Mouse (Mus musculus) cerebellum, adult 11-12 months (tissue): Measurements from ENCODE around the gene Rdm1.

Experiments used
- DNase-seq: peaks from one replicate; pipeline ENCODE4 v3.0.0; 2022

Rdm1 gene

DNA sequence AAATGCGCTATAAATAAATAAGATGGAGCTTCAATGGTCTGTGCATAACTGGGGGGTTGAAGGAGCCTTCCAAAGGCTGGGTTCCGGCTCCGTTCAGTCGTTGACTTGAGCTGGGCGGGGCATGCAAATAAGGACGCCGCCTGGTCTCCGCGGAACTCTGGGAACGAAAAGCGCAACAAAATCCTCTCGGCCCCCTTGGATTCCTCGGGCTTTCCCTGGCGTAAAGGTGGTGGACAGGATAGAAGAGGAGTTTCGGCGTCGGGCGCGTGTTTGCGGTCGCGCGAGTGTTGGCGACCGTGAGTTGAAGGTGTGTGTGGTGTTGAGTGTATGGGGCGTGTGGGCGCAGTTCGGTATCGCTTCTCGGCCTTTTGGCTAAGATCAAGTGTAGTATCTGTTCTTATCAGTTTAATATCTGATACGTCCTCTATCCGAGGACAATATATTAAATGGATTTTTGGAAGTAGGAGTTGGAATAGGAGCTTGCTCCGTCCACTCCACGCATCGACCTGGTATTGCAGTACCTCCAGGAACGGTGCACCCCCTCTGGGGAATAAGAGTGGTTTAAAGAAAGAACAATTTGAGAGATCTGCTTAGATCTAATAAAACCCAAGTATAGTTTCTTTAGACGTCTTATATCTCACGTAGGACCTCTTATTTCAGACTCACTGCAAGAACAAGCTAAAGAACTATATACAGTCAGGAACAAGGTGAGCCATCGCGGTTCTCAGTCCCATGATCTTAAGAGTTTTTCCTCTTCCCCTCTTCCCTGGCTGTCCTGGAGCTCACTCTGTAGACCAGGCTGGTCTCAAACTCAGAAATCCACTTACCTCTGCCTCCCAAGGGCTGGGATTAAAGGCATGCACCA is 31.1 kb downstream of the Rdm1 start:
- DNase-seq, result peak; percentile 80

- peak; percentile 43 for DNase-seq
These were observed 32.0 kb downstream of the Rdm1 start for GRCm38 (mm10) chr11:101658751-101659558.

GRCm38 (mm10) chr11:101661191-101661590 is 34.2 kb downstream of the Rdm1 start:
- no peak for DNase-seq

DNA sequence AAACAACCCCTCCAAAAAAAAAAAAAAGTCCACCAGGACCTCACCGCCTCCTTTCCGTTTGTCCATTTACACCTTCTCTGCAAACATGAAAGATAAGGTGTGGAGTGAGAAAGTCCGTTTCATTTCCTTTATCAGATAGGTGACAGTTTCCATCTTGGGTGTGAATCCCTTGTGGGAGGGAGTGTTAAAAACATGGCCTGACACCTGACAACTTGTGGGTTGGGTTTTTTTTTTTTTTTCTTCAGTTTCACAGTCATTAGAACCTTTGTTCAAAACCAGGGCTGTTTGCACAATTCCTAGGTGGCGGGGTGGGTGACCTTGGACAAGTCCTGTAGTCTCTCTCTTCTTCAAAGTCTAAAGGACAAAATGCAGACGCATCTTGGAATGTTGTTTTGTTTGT is 34.8 kb downstream of the Rdm1 start:
- no peak for DNase-seq

DNA sequence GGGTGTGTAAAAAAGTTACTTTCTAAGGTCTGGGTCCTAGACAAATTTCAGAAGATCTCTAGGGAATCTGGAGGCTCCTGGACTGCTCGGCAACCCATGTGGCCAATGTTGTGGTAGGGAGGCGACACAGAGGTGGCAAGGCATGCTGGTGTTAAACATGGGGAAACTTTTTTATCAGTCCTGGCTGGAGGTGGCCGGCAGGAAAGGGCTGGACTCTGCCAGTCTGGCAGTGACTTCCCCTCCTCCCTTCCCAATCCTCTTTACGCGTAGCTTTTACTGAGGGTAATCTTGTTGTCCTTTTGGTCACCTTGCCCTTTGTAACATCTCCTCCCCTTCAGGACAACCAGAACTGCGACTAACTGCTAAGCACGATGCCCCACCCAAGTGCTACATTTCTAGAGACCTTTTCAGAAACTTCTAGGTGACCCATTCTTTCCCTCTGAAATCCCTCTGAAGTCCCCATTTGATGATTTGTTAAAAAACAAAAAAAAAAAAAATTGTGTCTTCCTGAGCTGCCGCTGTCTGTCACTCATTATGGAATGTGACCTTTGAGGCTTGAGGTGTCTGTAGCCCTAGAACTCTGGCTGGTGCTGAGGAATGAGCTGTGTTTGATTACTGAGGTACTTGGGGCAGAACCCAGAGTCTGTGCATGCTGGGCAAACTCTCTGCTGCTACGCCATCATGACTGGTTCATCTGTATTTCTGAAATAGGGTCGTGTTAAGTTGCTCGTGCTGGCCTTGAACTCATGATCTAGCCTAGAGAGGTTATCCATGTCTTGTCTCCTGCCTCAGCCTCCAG is 36.4 kb downstream of the Rdm1 start:
- DNase-seq, result no peak

DNA sequence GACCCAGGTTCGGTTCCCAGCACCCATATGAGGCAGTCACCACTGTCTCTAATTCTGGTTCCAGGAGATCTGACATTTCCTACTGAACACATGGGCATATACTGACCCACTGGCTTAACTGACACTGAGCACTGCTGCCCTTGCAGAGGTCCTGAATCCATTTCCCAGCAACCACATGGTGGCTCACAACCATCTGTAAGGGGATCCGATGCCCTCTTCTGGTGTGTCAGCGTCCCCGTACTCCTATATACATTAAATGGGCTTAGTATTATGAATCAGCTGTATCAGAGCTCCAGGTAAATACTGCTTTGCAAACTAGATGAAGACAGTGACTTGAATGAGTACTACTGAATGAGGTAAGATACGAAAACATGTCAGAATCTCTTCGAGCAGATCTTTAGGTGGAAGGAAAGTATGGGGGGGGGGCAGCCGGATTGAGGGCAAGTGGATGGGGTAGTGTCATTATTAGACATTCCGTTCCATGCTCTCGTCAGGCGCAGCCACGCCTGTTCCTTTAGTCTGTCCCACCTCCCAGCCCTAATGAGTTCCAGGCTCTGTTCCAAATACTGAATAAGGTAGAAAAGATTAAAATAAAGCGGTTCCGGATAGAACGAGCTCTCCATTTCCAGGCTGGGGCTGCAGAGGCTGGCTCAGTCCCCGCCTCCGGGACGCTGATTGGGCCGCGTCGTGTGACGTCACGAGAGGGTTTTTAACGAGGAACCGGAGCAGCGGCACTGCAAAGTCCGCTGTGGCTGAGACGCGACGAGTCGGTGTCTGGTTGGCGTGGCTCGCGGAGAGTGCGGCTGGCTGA is 38.0 kb downstream of the Rdm1 start, which contains the start of gene Arl4d:
TSS of gene Arl4d (plus strand) at position 717 of the 811 bp plus-strand sequence.
- DNase-seq, result peak; percentile 94

GRCm38 (mm10) chr11:101665636-101665992 is 38.6 kb downstream of the Rdm1 start:
- no peak for DNase-seq

GRCm38 (mm10) chr11:101666626-101667345 is 39.8 kb downstream of the Rdm1 start:
- peak; percentile 39 for DNase-seq

GRCm38 (mm10) chr11:101667871-101668532 is 41.0 kb downstream of the Rdm1 start:
- no peak for DNase-seq

- DNase-seq, result no peak
These were observed 41.7 kb downstream of the Rdm1 start for GRCm38 (mm10) chr11:101668546-101669261.

DNA sequence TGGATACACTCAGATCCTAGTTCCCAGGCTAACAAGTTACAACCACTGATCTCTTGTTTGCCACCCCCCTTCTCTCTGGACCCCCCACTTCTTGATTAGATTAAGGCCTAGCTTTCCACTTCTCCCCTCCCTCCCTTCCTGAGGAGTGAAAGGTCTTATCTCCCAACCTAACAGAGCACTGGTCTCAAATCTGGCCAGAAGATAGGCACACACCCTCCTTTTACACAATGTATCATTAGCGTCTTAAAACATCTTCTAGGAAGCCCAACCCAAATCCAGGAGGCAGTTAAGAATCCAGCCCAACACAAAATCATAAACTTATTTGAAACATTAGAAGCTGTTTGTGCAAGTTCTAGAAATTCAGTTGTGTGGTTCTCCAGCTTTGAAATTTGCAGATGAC is 43.3 kb downstream of the Rdm1 start:
- DNase-seq, result no peak

DNA sequence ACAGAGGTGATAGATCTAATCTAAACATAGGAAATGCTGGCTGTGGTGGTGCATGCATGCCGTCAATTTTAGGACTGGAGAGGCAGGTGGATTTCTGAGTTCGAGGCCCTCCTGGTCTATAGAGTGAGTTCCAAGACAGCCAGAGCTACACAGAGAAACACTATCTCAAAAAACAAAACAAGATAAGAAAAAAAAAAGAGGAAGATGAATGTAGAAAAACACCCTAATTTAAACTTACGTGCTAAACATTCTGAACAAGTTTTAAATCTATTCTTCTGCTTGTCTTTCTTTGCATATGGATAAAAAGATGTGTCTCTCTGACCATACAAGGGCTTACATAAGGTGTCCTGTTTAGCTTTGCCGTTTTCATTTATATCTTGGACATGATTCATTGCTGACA is 44.3 kb downstream of the Rdm1 start:
- DNase-seq, result no peak

- DNase-seq, result no peak
These were observed 46.1 kb downstream of the Rdm1 start for GRCm38 (mm10) chr11:101673010-101673642.

DNA sequence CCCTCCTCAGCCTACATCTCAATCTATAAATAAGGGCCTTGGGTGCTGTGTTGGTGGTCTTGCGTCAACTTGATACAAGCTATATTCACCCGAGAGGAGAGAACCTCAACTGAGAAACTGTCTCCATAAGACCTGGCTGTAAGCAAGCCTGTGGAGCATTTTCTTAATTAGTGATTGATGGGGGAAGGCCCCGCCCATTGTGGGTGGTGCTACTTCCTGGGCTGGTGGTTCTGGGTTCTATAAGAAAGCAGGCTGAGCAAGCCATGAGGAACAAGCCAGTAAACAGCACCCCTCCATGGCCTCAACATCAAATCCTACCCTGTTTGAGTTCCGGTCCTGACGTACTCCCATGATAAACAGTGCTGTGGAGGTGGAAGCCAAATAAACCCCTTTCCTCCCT is 47.1 kb downstream of the Rdm1 start:
- no peak for DNase-seq

- no peak for DNase-seq
These were observed 48.4 kb downstream of the Rdm1 start for GRCm38 (mm10) chr11:101675349-101675748.

- no peak for DNase-seq
These were observed 50.7 kb downstream of the Rdm1 start for GRCm38 (mm10) chr11:101677655-101678054.

DNA sequence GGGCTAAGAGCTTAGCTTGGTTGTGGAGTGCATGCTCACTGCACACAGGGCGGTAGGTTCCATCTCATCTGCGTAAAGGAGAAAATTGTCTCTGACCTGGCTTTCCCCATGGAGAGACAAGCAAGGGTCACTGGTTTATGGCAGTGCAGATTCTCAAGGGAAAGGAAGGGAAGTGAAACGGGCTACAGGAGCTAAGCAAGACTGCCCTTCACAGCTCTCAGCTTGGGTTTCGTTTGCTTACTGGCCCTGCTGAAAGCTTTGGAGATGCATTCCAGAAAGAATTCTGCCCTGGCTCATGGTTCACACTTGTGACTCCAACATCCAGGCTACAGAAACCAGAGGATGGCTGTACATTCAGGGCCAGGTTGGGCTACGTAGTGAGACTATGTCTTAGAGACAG is 51.8 kb downstream of the Rdm1 start:
- DNase-seq, result no peak

DNA sequence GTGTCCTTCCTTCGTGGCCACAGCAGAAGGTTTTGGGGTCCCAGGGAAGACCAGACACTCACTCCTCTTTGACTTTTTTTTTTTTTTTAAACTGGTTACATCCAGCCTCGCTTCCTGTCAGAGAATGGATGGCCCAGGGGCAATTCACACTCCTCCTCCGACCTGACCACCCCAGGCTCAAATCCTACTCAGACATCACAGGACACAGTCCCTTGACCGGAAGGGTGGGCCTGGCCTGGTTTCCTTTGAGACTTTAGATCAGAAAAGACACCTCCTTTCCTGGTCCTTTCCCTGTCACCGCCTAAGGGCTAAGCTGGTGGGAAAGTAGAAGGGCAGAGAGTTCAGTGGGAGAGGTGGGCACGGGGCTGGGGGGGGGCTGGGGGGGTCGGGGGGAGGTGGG is 52.9 kb downstream of the Rdm1 start:
- no peak for DNase-seq

- no peak for DNase-seq
These were observed 53.8 kb downstream of the Rdm1 start for GRCm38 (mm10) chr11:101680634-101681325.
